1 mouse cellular context compared by ENCODE assay signal in genomic region chr17:47011661-47012043, GRCm38 (mm10).
TF ChIP-seq lines count a peak whose summit lies in the region.

No protein-coding gene starts in this region.

TF ChIP-seq in CH12.LX, 34 proteins besides CTCF, POLR2A, EP300 and RAD21 (continued from another document):
- no peak for TF ChIP-seq ELF1 (IDR thresholded peaks at IDR 0.05; ENCODE audit: low read depth, low read length)
TF ChIP-seq in CH12.LX: peak in this region for 0.
